Mouse (Mus musculus) urinary bladder, postnatal 36 days (tissue): ENCODE data around the gene Dnajc15.

Experiments
- DNase-seq, 2 experiments: peaks; one replicate each; pipeline ENCODE4 v3.0.0; 2022; ENCODE audit warnings: low spot score in 2 of 2, mixed read lengths in 1 of 2

The Dnajc15 gene

DNA sequence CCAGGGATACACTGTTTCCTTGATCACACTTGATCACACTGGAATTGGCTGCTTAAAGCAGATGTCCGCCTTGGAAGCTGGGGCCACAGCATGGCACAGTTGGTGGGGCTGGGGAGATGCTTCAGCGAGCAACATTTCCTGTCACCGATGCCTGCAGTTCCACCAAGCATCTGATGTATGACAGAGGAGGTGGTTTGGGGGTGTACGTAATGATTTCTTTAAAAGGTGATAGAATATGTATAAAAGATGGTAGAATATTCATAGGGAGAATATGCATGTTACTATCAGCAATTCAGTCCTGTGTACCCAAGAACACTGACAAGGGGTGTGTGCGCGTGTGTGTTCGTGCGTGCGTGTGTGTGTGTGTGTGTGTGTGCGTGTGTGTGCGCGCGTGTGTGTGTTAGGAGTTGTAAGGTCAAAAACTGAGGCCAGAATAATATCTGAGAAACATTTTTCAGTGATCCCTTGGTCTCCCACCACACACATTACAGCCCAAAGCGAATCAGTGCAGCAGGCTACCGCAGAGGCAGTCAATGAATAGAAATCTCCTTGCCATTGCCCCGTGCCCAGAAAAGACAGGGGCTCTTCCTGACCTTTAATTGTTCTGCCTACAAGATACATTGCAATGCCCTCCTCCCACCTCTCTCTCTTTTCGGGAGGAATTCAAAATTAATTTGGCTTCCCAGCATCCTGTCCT is 73.2 kb downstream of the Dnajc15 start:
- no peak for DNase-seq

DNA sequence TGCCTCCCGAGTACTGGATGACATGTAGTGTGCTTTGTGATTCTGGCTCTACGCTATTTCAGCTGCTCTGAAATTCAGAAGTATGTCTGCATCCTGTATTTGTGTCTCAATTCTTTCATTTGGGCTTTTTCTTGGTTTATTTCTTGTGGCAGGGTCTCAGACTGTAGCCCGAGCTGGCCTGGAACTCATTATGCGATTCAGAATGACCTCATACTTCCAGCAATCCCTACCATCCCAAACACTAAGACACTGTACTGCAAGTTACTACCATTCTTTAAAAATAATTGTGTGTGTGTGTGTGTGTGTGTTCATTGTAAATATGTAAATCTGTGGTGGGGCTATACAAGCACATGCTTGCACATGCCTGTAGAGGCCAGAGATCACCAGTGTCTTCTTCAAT is 78.4 kb downstream of the Dnajc15 start:
- no peak for DNase-seq

DNA sequence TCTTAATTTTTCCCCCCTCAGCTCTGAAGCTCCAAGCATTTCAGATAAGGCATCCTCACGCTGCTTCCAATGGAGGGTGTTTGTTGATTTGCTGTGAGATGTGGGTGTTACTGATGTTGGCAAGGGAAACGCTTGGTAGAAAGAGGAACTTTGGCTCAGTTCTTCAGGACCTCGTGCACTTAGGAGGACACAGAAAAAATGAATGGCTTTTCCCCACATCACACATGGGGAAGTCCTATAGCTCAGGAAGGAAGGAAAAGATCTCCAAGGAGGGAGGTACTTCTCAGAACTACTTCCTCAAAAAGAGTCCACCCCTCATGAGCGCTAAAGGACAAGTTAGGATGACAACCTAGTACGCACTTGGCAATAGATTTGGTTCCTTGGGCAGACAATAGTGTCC is 79.7 kb downstream of the Dnajc15 start:
- DNase-seq: no peak

DNA sequence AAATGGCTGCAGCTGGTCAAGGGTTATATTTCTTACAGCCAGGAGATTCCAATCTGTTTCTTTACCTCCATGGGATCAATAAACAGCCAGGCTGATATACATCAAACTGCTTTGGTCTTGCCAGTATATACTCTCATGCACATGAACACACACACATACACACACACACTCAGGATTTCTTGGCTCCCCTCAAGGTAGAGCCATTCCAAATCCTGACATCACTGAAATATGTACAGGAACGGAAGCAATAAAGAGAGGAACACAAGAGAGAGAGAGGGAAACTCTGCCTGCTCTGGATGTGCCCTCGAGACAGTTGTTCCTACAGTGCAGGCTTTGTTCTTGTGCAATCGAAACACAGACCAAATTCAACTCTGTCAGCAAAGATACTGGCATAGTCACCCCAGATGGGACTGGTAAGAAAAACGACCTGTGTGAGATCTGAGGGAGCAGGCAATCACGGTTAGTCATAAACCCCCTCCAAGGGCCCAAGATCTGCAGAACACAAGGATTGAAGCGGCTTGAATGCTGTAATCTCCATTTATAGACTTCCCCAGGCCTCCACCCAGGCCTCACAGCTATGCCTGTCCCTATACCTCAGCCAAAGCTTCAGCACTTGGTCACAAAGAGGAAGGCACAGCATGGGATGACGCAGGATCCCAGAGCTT is 80.5 kb downstream of the Dnajc15 start:
- DNase-seq: no peak

DNA sequence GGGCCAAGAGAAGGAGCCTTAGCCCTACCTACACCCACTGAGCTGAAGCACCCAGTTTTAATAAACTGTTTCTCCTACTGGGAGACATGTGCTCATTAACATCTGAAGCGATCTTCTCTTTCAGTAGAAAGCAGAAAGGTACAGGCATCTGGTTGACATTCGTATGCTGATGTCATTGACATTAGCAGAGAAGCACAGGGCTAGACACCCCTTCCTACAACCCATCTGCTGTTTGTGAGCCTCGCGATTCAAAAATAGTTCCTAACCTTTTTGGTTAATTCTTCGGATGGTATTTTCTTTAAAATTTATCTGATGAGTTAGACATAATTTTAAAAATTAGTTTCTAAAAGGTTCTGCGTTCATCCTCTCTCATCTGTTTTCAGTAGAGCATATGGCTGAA is 81.9 kb downstream of the Dnajc15 start:
- no peak for DNase-seq

DNA sequence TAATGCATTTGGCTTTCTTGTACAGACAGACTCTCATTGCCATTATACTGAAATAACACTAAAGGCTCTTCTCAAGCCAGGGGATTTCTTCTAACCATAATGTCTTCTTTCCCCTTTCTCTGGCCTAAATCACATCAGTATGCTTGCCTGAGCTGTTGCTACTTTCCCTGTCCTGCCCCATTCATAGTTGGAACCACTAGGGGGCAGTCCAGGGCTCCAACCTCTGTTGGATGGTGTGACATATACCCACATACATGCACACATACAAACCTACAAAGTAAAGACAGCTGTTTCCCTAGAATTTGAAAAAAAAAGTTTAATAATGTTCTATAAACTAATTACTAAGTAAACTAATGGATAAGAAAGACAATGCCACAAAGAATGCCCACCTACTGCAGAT is 91.7 kb downstream of the Dnajc15 start:
- no peak for DNase-seq

DNA sequence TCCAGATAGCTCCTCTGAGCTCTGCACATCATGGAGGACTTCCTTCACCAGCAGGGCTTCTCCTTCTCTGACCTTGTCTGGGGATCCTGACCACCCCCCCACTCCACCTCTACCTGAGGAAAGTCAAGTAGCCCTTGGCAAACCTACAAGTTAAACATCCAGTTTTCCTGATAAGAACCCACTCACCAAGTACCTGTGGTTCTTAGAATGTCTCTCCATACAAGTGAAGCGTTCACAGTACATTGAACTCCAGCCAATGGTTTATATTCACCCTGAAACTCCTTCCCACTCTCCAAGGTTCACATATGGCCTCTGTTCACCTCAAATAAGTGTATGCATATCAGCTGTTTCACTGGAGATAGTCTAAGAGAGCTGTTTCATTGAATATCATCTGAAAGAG is 97.6 kb downstream of the Dnajc15 start:
- DNase-seq: no peak

DNA sequence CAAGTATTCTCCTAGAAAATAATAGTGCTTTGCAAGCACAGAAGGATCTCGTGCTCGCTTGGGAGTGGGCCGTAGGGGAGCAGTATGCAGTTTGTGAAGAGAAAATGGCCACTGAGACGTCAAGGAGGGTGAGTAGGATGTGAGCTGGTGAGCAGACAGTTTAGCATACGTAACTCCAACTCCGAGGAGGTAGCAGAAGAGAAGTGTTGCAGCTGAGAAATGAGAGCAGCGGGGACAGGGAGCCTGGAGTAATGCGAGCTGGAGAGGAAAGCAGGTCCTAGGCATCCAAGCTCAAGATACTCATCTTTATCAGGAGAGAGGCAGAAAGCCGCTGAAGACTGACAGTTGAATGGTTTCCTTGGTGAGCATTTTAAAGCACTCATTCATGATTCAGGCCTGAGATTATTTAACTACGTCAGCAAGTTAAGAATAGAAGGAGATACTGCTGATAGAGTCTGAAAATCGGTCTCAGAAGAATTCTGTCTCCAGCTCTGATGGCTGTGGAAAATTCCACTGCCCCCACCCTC is 98.9 kb downstream of the Dnajc15 start:
- DNase-seq: no peak

DNA sequence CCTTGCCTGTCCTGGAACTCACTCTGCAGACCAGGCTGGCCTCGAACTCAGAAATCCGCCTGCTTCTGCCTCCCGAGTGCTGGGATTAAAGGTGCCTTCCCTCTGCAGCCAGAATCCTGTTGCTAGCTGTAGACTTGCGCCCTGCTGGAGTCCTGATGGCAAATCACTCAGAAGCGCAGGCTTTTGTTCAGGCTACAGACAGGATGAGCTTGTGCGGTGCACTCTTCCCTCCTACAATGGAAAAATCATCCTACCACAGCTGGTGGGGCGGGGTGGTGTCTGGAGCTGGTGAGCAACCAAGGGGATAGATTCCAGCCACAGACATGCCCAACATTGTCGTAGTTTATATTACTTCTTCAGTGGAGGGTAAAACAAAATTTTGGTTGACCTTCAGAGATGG is 101.6 kb downstream of the Dnajc15 start:
- no peak for DNase-seq

DNA sequence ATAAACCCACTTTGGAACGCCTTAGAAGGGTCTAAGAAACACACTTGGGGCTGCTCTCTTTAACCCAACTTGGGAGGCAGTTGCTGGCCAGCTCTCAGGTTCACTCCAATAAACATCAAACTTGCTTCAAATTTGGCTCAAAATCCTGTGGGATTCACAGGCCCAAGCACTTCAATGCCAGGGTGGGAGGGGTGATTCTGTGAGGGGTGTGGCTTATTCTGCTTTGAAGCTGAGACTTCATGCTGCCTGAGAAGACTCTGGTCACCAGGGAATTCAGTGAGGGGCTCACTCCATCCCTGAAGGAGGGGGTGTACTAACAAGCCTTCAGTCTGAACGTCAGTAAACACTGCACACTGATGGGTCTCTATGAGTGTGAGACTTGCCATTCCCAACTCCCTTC is 103.3 kb downstream of the Dnajc15 start:
- DNase-seq: no peak
